ENCODE assay signal across 10 mouse cellular contexts in the genomic region with DNA sequence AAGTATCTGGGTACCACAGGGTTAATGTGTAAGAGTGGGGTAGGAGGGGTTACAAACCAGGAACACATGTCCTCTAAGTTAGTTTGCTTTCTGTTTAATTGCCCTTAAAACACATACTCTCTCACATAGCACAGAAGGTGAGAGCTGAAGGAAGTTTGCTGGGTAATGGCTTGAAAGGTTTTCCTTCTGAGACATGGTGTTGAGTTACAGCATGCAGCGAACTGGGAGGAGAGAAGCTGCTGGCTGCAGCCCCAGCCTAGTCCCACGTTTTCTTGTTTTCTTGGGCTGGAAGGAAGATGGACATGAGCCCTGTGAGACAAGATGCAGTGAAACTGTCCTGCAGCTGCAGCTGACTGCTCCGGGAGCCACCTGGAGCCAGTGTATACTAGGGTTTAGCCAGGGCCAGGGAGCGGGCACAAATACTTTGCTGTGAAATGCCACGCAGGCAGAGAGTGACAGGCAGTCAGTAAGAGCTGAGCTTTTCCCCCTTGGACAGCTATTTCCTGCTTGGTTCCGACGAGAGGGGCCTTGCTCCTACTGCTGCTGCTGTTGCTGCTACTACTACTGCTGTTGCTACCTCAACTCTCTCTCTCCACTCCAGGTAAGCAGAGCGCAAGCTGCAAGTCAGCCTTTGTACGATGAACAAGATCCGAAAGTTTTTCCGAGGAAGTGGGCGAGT. TPM values are rescaled to one million over a fixed set of nuclear protein-coding genes. Genes with fewer than 3 reads are reported as not detected.
DNase-seq lines count a peak whose midpoint lies in the region; ATAC-seq lines count a peak whose summit lies in the region.
"Had no signal": no experiment of that assay in that cellular context is flagged by ENCODE, and none has a peak within 500 bp of the region (broad histone marks: within the 10 kb centered on the region; RNA-seq: fewer than 3 reads in every experiment).

A gene (plus strand): TSS at position 133 of the 679 bp plus-strand sequence.

- H3K27me3 ChIP-seq in hindbrain, embryonic 11.5 days (ENCODE audit: control insufficient read depth, insufficient read depth, low read length): no peaks in the 10 kb centered on the region
- no peaks in the 10 kb centered on the region for H3K27me3 ChIP-seq in hindbrain, embryonic 14.5 days (ENCODE audit: control insufficient read depth, insufficient read depth, low read length)
- no peaks in the 10 kb centered on the region for H3K27me3 ChIP-seq in embryonic facial prominence, embryonic 15.5 days
- H3K27me3 ChIP-seq in intestine, embryonic 16.5 days (replicated peaks; ENCODE audit: control insufficient read depth, insufficient read depth, low read length): no peaks in the 10 kb centered on the region
- no peaks in the 10 kb centered on the region for H3K27me3 ChIP-seq in neural tube, embryonic 12.5 days (replicated peaks)
- H3K27me3 ChIP-seq: liver, embryonic 15.5 days had no signal

- WGBS in hindbrain, embryonic 11.5 days: 56% methylated on average over 12 of the region's 12 CpGs
- 69% methylated on average over 12 of the region's 12 CpGs for WGBS in hindbrain, embryonic 14.5 days
- 12% methylated on average over 12 of the region's 12 CpGs for WGBS in embryonic facial prominence, embryonic 15.5 days
- 35% methylated on average over 12 of the region's 12 CpGs for WGBS in intestine, embryonic 16.5 days
- WGBS in neural tube, embryonic 12.5 days: 71% methylated on average over 12 of the region's 12 CpGs

- H3K36me3 ChIP-seq in hindbrain, embryonic 11.5 days (ENCODE audit: control insufficient read depth, insufficient read depth, low read length): no peaks in the 10 kb centered on the region
- H3K36me3 ChIP-seq in hindbrain, embryonic 14.5 days (replicated peaks; ENCODE audit: control insufficient read depth, insufficient read depth): no peaks in the 10 kb centered on the region
- no peaks in the 10 kb centered on the region for H3K36me3 ChIP-seq in embryonic facial prominence, embryonic 15.5 days
- H3K36me3 ChIP-seq in intestine, embryonic 16.5 days (ENCODE audit: control insufficient read depth, insufficient read depth, low read length): no peaks in the 10 kb centered on the region
- H3K36me3 ChIP-seq in neural tube, embryonic 12.5 days: no peaks in the 10 kb centered on the region
- H3K36me3 ChIP-seq: liver, embryonic 15.5 days had no signal

- H3K9ac ChIP-seq in hindbrain, embryonic 11.5 days (ENCODE audit: low read depth, low read length): no peak within 1 kb of the TSS
- H3K9ac ChIP-seq in hindbrain, embryonic 14.5 days: no peak within 1 kb of the TSS
- H3K9ac ChIP-seq in embryonic facial prominence, embryonic 15.5 days: peak within 1 kb of the TSS; percentile 15; the same call in 1 of the 2 replicates
- peak within 1 kb of the TSS; percentile 61 for H3K9ac ChIP-seq in intestine, embryonic 16.5 days (ENCODE audit: low read depth, low read length)
- no peak within 1 kb of the TSS for H3K9ac ChIP-seq in neural tube, embryonic 12.5 days
- H3K9ac ChIP-seq: liver, embryonic 15.5 days had no signal

- ATAC-seq in hindbrain, embryonic 11.5 days (ENCODE audit: low FRiP score): no peak
- no peak for ATAC-seq in hindbrain, embryonic 14.5 days (ENCODE audit: low FRiP score)
- peak; percentile 80 for ATAC-seq in embryonic facial prominence, embryonic 15.5 days (ENCODE audit: insufficient number of reproducible peaks, low FRiP score, low TSS enrichment, low read depth)
- ATAC-seq in intestine, embryonic 16.5 days: peak; percentile 49
- no peak for ATAC-seq in neural tube, embryonic 12.5 days (ENCODE audit: low FRiP score, low read depth)
- ATAC-seq in CD4-positive, CD25-positive, alpha-beta regulatory T cell, adult 4 months: no peak

- no peaks in the 10 kb centered on the region for H3K9me3 ChIP-seq in hindbrain, embryonic 11.5 days (ENCODE audit: control insufficient read depth, low read length)
- no peaks in the 10 kb centered on the region for H3K9me3 ChIP-seq in hindbrain, embryonic 14.5 days (ENCODE audit: control insufficient read depth, low read length)
- H3K9me3 ChIP-seq in embryonic facial prominence, embryonic 15.5 days (replicated peaks): no peaks in the 10 kb centered on the region
- no peaks in the 10 kb centered on the region for H3K9me3 ChIP-seq in intestine, embryonic 16.5 days (ENCODE audit: control insufficient read depth, low read length)
- no peaks in the 10 kb centered on the region for H3K9me3 ChIP-seq in neural tube, embryonic 12.5 days
- H3K9me3 ChIP-seq: liver, embryonic 15.5 days had no signal

- no peak within 1 kb of the TSS for H3K4me3 ChIP-seq in hindbrain, embryonic 11.5 days (ENCODE audit: low read depth, low read length)
- H3K4me3 ChIP-seq in hindbrain, embryonic 14.5 days (replicated peaks; ENCODE audit: low read length): no peak within 1 kb of the TSS
- peak within 1 kb of the TSS; percentile 44 for H3K4me3 ChIP-seq in embryonic facial prominence, embryonic 15.5 days (replicated peaks)
- H3K4me3 ChIP-seq in intestine, embryonic 16.5 days (ENCODE audit: low read length): peak within 1 kb of the TSS; percentile 42
- H3K4me3 ChIP-seq in neural tube, embryonic 12.5 days: no peak within 1 kb of the TSS
- H3K4me3 ChIP-seq: liver, embryonic 15.5 days had no signal

- no peak within 1 kb of the TSS for H3K4me2 ChIP-seq in hindbrain, embryonic 11.5 days (replicated peaks; ENCODE audit: low read depth, low read length)
- no peak within 1 kb of the TSS for H3K4me2 ChIP-seq in hindbrain, embryonic 14.5 days (replicated peaks)
- H3K4me2 ChIP-seq in embryonic facial prominence, embryonic 15.5 days (replicated peaks): peak within 1 kb of the TSS; percentile 59
- H3K4me2 ChIP-seq in intestine, embryonic 16.5 days (ENCODE audit: low read depth, low read length): peak within 1 kb of the TSS; percentile 39
- H3K4me2 ChIP-seq in neural tube, embryonic 12.5 days (replicated peaks): peak within 1 kb of the TSS; percentile 33; the same call in 1 of the 2 replicates
- H3K4me2 ChIP-seq: liver, embryonic 15.5 days had no signal

- DNase-seq in hindbrain, embryonic 11.5 days (ENCODE audit: low spot score): peak; percentile 6
- DNase-seq in hindbrain, embryonic 14.5 days (ENCODE audit: low spot score): no peak
- no peak for DNase-seq in cerebellum, adult 8-10 months
- DNase-seq in right cerebral cortex, postnatal 4 days: no peak
- DNase-seq: right cerebral cortex, postnatal 14 days had no signal

- no peaks in the 10 kb centered on the region for H3K4me1 ChIP-seq in hindbrain, embryonic 11.5 days (replicated peaks; ENCODE audit: control insufficient read depth, insufficient read depth, low read length)
- no peaks in the 10 kb centered on the region for H3K4me1 ChIP-seq in hindbrain, embryonic 14.5 days (replicated peaks; ENCODE audit: control insufficient read depth, insufficient read depth, low read length)
- peaks cover 3% of the 10 kb centered on the region; the same call in 1 of the 2 replicates for H3K4me1 ChIP-seq in embryonic facial prominence, embryonic 15.5 days
- H3K4me1 ChIP-seq in intestine, embryonic 16.5 days (ENCODE audit: control insufficient read depth, insufficient read depth, low read length): no peaks in the 10 kb centered on the region
- no peaks in the 10 kb centered on the region for H3K4me1 ChIP-seq in neural tube, embryonic 12.5 days
- H3K4me1 ChIP-seq: liver, embryonic 15.5 days had no signal

- no peak within 1 kb of the TSS for H3K27ac ChIP-seq in hindbrain, embryonic 11.5 days (ENCODE audit: low read depth, low read length)
- H3K27ac ChIP-seq in hindbrain, embryonic 14.5 days: no peak within 1 kb of the TSS
- H3K27ac ChIP-seq in embryonic facial prominence, embryonic 15.5 days (replicated peaks): peak within 1 kb of the TSS; percentile 78
- H3K27ac ChIP-seq in intestine, embryonic 16.5 days (ENCODE audit: low read length): peak within 1 kb of the TSS; percentile 75
- H3K27ac ChIP-seq in neural tube, embryonic 12.5 days: no peak within 1 kb of the TSS
- H3K27ac ChIP-seq: liver, embryonic 15.5 days had no signal

RNA-seq across cellular contexts. Expression of the gene that starts here (rescaled TPM):
- polyA plus RNA-seq in hindbrain, embryonic 11.5 days (2014; fragmentation: Nextera tagmentation; extraction: Ambion mirVana): 0.74 and 0.84 TPM in 2 replicates
- 0.07 and 0.18 TPM in 2 replicates for polyA plus RNA-seq in hindbrain, embryonic 14.5 days (2014; fragmentation: Nextera tagmentation; extraction: Ambion mirVana)
- polyA plus RNA-seq in embryonic facial prominence, embryonic 15.5 days (2015; fragmentation: Nextera tagmentation; extraction: Ambion mirVana): 4.5 and 4.6 TPM in 2 replicates
- polyA plus RNA-seq in intestine, embryonic 16.5 days (2015; fragmentation: Nextera tagmentation; extraction: Ambion mirVana): 2.0 and 2.6 TPM in 2 replicates
- polyA plus RNA-seq in neural tube, embryonic 12.5 days (2016; fragmentation: Nextera tagmentation; extraction: Ambion mirVana): 0.41 and 0.42 TPM in 2 replicates
- not detected for polyA plus RNA-seq in CD4-positive, CD25-positive, alpha-beta regulatory T cell, adult 4 months (2017; shearing (Covaris generic))
- polyA plus RNA-seq: liver, embryonic 15.5 days had no signal

Comparison
In these comparisons a context has a peak if more than half of its experiments do, and no peak if none do; other contexts are left out.
1. Peak in DNase-seq in hindbrain, embryonic 11.5 days; RNA of the gene not detected or under 1 TPM.
2. ATAC-seq: peak in embryonic facial prominence, embryonic 15.5 days (single experiment) and intestine, embryonic 16.5 days (single experiment); none in hindbrain, embryonic 11.5 days (single experiment), hindbrain, embryonic 14.5 days (single experiment), neural tube, embryonic 12.5 days (single experiment) and CD4-positive, CD25-positive, alpha-beta regulatory T cell, adult 4 months (single experiment).
3. H3K27ac ChIP-seq: peak in embryonic facial prominence, embryonic 15.5 days (single experiment) and intestine, embryonic 16.5 days (single experiment); none in hindbrain, embryonic 11.5 days (single experiment), hindbrain, embryonic 14.5 days (single experiment) and neural tube, embryonic 12.5 days (single experiment).
4. H3K4me2 ChIP-seq: peak in embryonic facial prominence, embryonic 15.5 days (single experiment), intestine, embryonic 16.5 days (single experiment) and neural tube, embryonic 12.5 days (single experiment); none in hindbrain, embryonic 11.5 days (single experiment) and hindbrain, embryonic 14.5 days (single experiment).
5. H3K4me3 ChIP-seq: peak in embryonic facial prominence, embryonic 15.5 days (single experiment) and intestine, embryonic 16.5 days (single experiment); none in hindbrain, embryonic 11.5 days (single experiment), hindbrain, embryonic 14.5 days (single experiment) and neural tube, embryonic 12.5 days (single experiment).
6. H3K9ac ChIP-seq: peak in embryonic facial prominence, embryonic 15.5 days (single experiment) and intestine, embryonic 16.5 days (single experiment); none in hindbrain, embryonic 11.5 days (single experiment), hindbrain, embryonic 14.5 days (single experiment) and neural tube, embryonic 12.5 days (single experiment).